Mouse (Mus musculus) 3134 (cell line): ENCODE measurements around the gene Zfp961.
A peak's percentile ranks its signal among the peaks of the same experiment; 100 is the strongest.
"Not testable (repeated sequence)": the region's sequence is repeated elsewhere in the genome, so short reads cannot be mapped to it uniquely, and the experiment has no call there.

Experiments used
- DNase-seq: peaks from one replicate; pipeline ENCODE4 v3.0.0-alpha.2; 2011; ENCODE audit warnings: low spot score; ENCODE audit not compliant: insufficient read length; ENCODE audit errors: extremely low read depth

The Zfp961 gene

GRCm38 (mm10) chr8:71950482-71951221 is at the start of gene Zfp961:
TSS of gene Zfp961 (plus strand) at chr8:71951038.
- peak; percentile 93 for DNase-seq

- DNase-seq = not testable (repeated sequence)
Measured at GRCm38 (mm10) chr8:71903084-71903483, 47.8 kb upstream of the Zfp961 start.

GRCm38 (mm10) chr8:71906809-71907208 is 44.0 kb upstream of the Zfp961 start:
- DNase-seq = no peak

- DNase-seq = no peak
Measured at GRCm38 (mm10) chr8:71907798-71908257, 43.0 kb upstream of the Zfp961 start.

- DNase-seq = peak; percentile 78
Measured at GRCm38 (mm10) chr8:71908309-71909261, 42.3 kb upstream of the Zfp961 start, which contains the start of the genes Zfp882 and Zfp617. TSS of gene Zfp882 (plus strand) at chr8:71908608. TSS of gene Zfp617 (plus strand) at chr8:71908635.

GRCm38 (mm10) chr8:71912286-71912685 is 38.6 kb upstream of the Zfp961 start:
- DNase-seq = no peak

GRCm38 (mm10) chr8:71922567-71923401 is 28.1 kb upstream of the Zfp961 start:
- peak; percentile 90 for DNase-seq

GRCm38 (mm10) chr8:71925791-71926190 is 25.0 kb upstream of the Zfp961 start:
- DNase-seq = no peak

- DNase-seq = no peak
Measured at GRCm38 (mm10) chr8:71926551-71926950, 24.3 kb upstream of the Zfp961 start.

GRCm38 (mm10) chr8:71927779-71928178 is 23.1 kb upstream of the Zfp961 start:
- no peak for DNase-seq

- not testable (repeated sequence) for DNase-seq
Measured at GRCm38 (mm10) chr8:71938037-71938436, 12.8 kb upstream of the Zfp961 start.

GRCm38 (mm10) chr8:71940293-71941208 is 10.3 kb upstream of the Zfp961 start:
- DNase-seq = no peak

- DNase-seq = no peak
Measured at GRCm38 (mm10) chr8:71941776-71942175, 9.1 kb upstream of the Zfp961 start.

GRCm38 (mm10) chr8:71948624-71949023 is 2.2 kb upstream of the Zfp961 start:
- DNase-seq = no peak

GRCm38 (mm10) chr8:71951436-71952161 is 761 bp downstream of the Zfp961 start:
- DNase-seq = peak; percentile 20

GRCm38 (mm10) chr8:71952489-71952888 is 1.7 kb downstream of the Zfp961 start:
- DNase-seq = no peak

GRCm38 (mm10) chr8:71952961-71953700 is 2.3 kb downstream of the Zfp961 start:
- DNase-seq = not testable (repeated sequence)

GRCm38 (mm10) chr8:71954666-71955065 is 3.8 kb downstream of the Zfp961 start:
- DNase-seq = no peak
